Mouse (Mus musculus): ENCODE measurements at regions not wholly inside any gene's neighbourhood (a gene's known extent, or its start where the extent isn't known, plus 50 kb on each side); places are given as distances from the start of the nearest gene placed in this dataset.

DNA sequence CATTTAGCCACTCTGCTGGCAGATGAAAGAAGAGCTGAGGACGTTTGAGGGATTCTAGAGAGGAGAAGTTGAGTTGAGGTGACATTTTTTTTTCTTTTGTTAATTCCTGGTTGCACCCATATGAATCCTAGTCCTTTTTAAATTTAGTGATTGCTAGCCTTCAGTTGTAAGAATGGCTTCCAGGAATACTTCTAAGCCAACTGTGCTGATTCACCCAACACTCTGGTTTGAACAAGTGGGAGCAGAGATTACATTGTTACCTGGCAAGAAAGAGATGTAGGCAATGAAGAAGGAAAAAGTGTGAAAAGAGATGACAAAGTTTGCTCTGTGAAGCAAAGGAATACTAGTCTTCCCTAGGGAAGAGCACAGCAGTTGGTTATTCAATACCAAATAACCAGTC is 261.1 kb upstream of the Kcnq5 start:
- no peaks in the 10 kb centered on the region for H3K36me3 ChIP-seq (ENCODE audit: insufficient read depth, low read length)
- no peak for TF ChIP-seq CTCF (IDR thresholded peaks at IDR 0.05)
- H3K4me3 ChIP-seq (ENCODE audit: low read depth, low read length) = no peak overlapping the region
- H3K4me1 ChIP-seq (ENCODE audit: insufficient read depth, low read length) = no peaks in the 10 kb centered on the region
- H3K4me2 ChIP-seq (ENCODE audit: low read depth, low read length, poor library complexity, severe bottlenecking) = no peak overlapping the region
- no peak for ATAC-seq (ENCODE audit: low FRiP score)
- WGBS = 47% methylated on average over 1 of the region's 1 CpGs
- no peak overlapping the region for H3K27ac ChIP-seq (ENCODE audit: low read depth, low read length)
- no peak for DNase-seq (ENCODE audit: low spot score)
- no peaks in the 10 kb centered on the region for H3K27me3 ChIP-seq (ENCODE audit: insufficient read depth, low read length)
- H3K9ac ChIP-seq (replicated peaks; ENCODE audit: low read length, poor library complexity, severe bottlenecking) = no peak overlapping the region
- no peaks in the 10 kb centered on the region for H3K9me3 ChIP-seq (ENCODE audit: low read length)

DNA sequence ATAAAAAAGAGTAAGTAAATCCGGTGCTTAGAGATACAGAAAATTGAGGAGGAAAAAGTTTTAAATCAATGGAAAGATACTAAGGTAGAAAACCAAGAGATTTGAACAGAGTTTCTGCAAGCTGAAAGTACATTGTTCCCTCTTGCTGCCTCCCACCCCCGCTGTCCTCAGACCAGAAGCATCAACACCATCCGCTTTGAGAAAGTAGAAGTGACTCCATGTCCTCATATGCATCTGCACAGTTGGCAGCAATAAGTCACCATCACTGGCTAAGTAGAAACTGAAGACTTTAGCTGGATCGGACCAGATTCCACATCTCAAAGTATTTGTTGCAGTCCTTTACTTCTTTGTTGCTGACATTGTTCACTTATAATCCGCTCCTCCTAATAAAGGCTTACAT is 250.1 kb upstream of the Kcnq5 start:
- no peak overlapping the region for H3K4me2 ChIP-seq (ENCODE audit: low read depth, low read length, poor library complexity, severe bottlenecking)
- no peaks in the 10 kb centered on the region for H3K4me1 ChIP-seq (ENCODE audit: insufficient read depth, low read length)
- no peak overlapping the region for H3K27ac ChIP-seq (ENCODE audit: low read depth, low read length)
- H3K9me3 ChIP-seq (ENCODE audit: low read length) = no peaks in the 10 kb centered on the region
- H3K9ac ChIP-seq (replicated peaks; ENCODE audit: low read length, poor library complexity, severe bottlenecking) = no peak overlapping the region
- no peak for ATAC-seq (ENCODE audit: low FRiP score)
- TF ChIP-seq CTCF (IDR thresholded peaks at IDR 0.05) = no peak
- no peak overlapping the region for H3K4me3 ChIP-seq (ENCODE audit: low read depth, low read length)
- no peaks in the 10 kb centered on the region for H3K27me3 ChIP-seq (ENCODE audit: insufficient read depth, low read length)
- H3K36me3 ChIP-seq (ENCODE audit: insufficient read depth, low read length) = no peaks in the 10 kb centered on the region
- 88% methylated on average over 5 of the region's 5 CpGs for WGBS
- DNase-seq (ENCODE audit: low spot score) = no peak

DNA sequence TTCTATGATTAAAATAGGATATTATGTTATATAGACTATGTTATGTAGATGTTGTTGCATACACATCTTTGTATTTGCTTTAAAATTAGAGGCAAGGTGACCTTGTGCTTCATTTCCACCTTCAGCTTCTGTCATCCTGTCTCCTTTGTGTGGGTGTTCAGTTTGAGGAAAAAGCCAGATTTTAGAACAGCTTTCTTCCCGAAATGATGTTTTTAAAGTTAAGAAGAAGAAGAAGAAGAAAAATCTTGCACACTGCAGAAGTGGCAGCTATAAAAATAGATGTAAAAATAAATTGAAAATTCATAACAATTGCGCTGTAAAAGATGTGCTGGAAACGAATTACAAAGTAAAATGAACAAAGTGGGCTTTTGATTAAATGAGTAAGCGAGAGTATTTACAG is 249.5 kb upstream of the Kcnq5 start:
- DNase-seq (ENCODE audit: low spot score) (no peak), ATAC-seq (ENCODE audit: low FRiP score) (no peak)
- Histone ChIP-seq H3K36me3 (ENCODE audit: insufficient read depth, low read length) (no peaks in the 10 kb centered on the region), H3K9me3 (ENCODE audit: low read length) (no peaks in the 10 kb centered on the region), H3K27me3 (ENCODE audit: insufficient read depth, low read length) (no peaks in the 10 kb centered on the region), H3K4me2 (ENCODE audit: low read depth, low read length, poor library complexity, severe bottlenecking) (no peak overlapping the region), H3K4me1 (ENCODE audit: insufficient read depth, low read length) (no peaks in the 10 kb centered on the region), H3K4me3 (ENCODE audit: low read depth, low read length) (no peak overlapping the region), H3K9ac (replicated peaks; ENCODE audit: low read length, poor library complexity, severe bottlenecking) (no peak overlapping the region), H3K27ac (ENCODE audit: low read depth, low read length) (no peak overlapping the region)
- 87% methylated on average over 4 of the region's 4 CpGs for WGBS
- no peak for TF ChIP-seq CTCF (IDR thresholded peaks at IDR 0.05)

DNA sequence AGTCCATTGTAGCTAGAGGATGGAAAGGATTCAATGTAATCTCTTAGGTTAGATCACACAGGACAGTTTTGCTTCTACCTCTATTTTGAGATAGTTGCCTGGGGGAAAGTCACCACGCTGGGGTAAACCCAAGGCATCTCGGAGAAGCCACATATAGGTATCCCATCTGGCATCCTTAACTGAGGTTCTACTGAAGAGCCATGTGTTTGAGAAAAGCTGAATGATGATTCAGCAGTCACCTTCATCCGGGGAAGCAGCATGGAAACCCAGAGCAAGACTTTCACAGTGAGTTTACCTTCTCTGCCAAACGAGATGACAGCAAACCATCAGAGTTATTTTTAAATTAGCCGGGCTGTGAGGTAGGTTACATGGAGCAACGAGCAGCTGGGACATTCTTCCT is 248.9 kb upstream of the Kcnq5 start:
- 89% methylated on average over 6 of the region's 6 CpGs for WGBS
- TF ChIP-seq CTCF (IDR thresholded peaks at IDR 0.05) = no peak

DNA sequence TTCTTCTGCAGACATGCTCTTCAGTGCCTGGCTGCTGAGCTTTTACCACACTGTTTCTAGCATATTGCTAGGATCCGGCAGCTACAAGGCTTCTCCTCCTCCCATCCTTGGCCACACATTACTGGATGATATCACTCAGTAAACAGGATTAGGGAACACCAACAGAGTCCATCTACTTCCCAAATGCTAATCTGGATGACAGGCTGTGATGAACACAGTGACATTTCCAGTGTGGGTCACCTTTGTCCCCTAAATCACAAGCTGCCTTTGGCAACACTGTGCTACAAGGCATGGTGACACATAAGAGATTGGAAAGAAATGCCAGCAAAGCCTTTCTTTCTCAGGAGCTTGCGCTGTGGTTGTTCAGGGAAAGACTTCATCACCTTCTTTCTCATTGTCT is 246.5 kb upstream of the Kcnq5 start:
- 70% methylated on average over 2 of the region's 2 CpGs for WGBS
- H3K27ac ChIP-seq (ENCODE audit: low read depth, low read length) = no peak overlapping the region
- H3K9me3 ChIP-seq (ENCODE audit: low read length) = no peaks in the 10 kb centered on the region
- no peaks in the 10 kb centered on the region for H3K36me3 ChIP-seq (ENCODE audit: insufficient read depth, low read length)
- H3K4me1 ChIP-seq (ENCODE audit: insufficient read depth, low read length) = no peaks in the 10 kb centered on the region
- no peaks in the 10 kb centered on the region for H3K27me3 ChIP-seq (ENCODE audit: insufficient read depth, low read length)
- DNase-seq (ENCODE audit: low spot score) (peak; percentile 68), ATAC-seq (ENCODE audit: low FRiP score) (peak; percentile 54; the same call in 1 of the 2 replicates)
- no peak for TF ChIP-seq CTCF (IDR thresholded peaks at IDR 0.05)
- H3K9ac ChIP-seq (replicated peaks; ENCODE audit: low read length, poor library complexity, severe bottlenecking) = no peak overlapping the region
- no peak overlapping the region for H3K4me2 ChIP-seq (ENCODE audit: low read depth, low read length, poor library complexity, severe bottlenecking)
- no peak overlapping the region for H3K4me3 ChIP-seq (ENCODE audit: low read depth, low read length)

More for the DNA sequence above, 248.9 kb upstream of the Kcnq5 start:
- H3K4me1 ChIP-seq (ENCODE audit: insufficient read depth, low read length) = no peaks in the 10 kb centered on the region
- no peaks in the 10 kb centered on the region for H3K9me3 ChIP-seq (ENCODE audit: low read length)
- H3K9ac ChIP-seq (replicated peaks; ENCODE audit: low read length, poor library complexity, severe bottlenecking) = no peak overlapping the region
- H3K27ac ChIP-seq (ENCODE audit: low read depth, low read length) = no peak overlapping the region
- H3K4me2 ChIP-seq (ENCODE audit: low read depth, low read length, poor library complexity, severe bottlenecking) = no peak overlapping the region
- no peaks in the 10 kb centered on the region for H3K36me3 ChIP-seq (ENCODE audit: insufficient read depth, low read length)
- ATAC-seq (ENCODE audit: low FRiP score) (no peak), DNase-seq (ENCODE audit: low spot score) (no peak)
- no peak overlapping the region for H3K4me3 ChIP-seq (ENCODE audit: low read depth, low read length)
- no peaks in the 10 kb centered on the region for H3K27me3 ChIP-seq (ENCODE audit: insufficient read depth, low read length)

DNA sequence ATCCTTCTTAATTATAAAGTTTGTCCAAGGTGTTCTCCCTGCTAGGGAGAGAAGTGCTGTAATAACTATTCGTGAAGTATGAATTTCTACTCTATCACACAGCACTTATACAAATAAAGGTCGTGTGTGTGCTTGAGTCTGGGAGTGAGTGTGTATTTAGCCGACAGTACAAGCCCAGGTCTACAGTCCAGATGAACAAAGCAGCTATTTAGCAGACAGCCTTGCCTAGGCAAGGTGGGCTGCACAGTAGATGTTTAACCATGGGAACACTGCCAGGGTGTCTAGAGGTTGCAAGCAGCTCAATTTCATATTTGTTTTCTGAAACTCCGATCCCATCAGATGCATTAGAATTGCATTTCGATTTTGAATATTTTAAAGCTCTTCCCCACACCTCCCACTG is 245.2 kb upstream of the Kcnq5 start:
- H3K4me1 ChIP-seq (ENCODE audit: insufficient read depth, low read length) = no peaks in the 10 kb centered on the region
- no peak overlapping the region for H3K4me2 ChIP-seq (ENCODE audit: low read depth, low read length, poor library complexity, severe bottlenecking)
- no peak for TF ChIP-seq CTCF (IDR thresholded peaks at IDR 0.05)
- 70% methylated on average over 5 of the region's 5 CpGs for WGBS
- H3K9ac ChIP-seq (replicated peaks; ENCODE audit: low read length, poor library complexity, severe bottlenecking) = no peak overlapping the region
- H3K36me3 ChIP-seq (ENCODE audit: insufficient read depth, low read length) = no peaks in the 10 kb centered on the region
- DNase-seq (ENCODE audit: low spot score) = no peak
- ATAC-seq (ENCODE audit: low FRiP score) = no peak
- H3K9me3 ChIP-seq (ENCODE audit: low read length) = no peaks in the 10 kb centered on the region
- H3K27ac ChIP-seq (ENCODE audit: low read depth, low read length) = no peak overlapping the region
- H3K27me3 ChIP-seq (ENCODE audit: insufficient read depth, low read length) = no peaks in the 10 kb centered on the region
- no peak overlapping the region for H3K4me3 ChIP-seq (ENCODE audit: low read depth, low read length)

Measured in midbrain, postnatal 0 days (tissue).